20 mouse cellular contexts compared by ENCODE assay signal in the genomic region with DNA sequence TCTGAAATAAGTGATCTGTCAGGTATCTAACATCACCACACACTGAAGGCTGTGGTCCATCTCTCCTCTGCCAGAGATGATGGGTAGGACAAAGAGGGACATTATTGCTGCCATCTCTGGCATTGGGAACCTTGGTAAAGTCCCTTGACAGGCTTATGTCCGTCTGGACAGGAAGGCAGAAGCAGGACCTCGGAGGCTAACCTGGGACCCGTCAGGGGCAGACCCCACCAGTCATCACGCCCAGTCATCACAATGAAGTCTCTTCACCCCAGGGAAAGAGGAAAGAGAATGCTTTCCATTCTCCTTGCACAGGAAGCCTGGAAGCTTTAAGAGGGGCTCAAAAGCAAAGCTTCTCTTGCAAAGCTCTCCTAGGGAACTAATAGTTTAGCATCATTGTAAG.
DNase-seq lines count a peak whose midpoint lies in the region; ATAC-seq and TF ChIP-seq lines count a peak whose summit lies in the region.
"Had no signal": no experiment of that assay in that cellular context is flagged by ENCODE, and none has a peak within 500 bp of the region (broad histone marks: within the 10 kb centered on the region; RNA-seq: fewer than 3 reads in every experiment).

No protein-coding gene starts in this region.

- peaks cover 12% of the 10 kb centered on the region; the same call in 1 of the 2 replicates for H3K27me3 ChIP-seq in forebrain, embryonic 10.5 days (ENCODE audit: poor library complexity, severe bottlenecking)
- H3K27me3 ChIP-seq in forebrain, postnatal 0 days (ENCODE audit: insufficient read depth, low read length) = no peaks in the 10 kb centered on the region
- peaks cover 12% of the 10 kb centered on the region for H3K27me3 ChIP-seq in heart, embryonic 10.5 days (ENCODE audit: insufficient read depth, poor library complexity, severe bottlenecking)
- peaks cover 29% of the 10 kb centered on the region for H3K27me3 ChIP-seq in midbrain, embryonic 10.5 days (ENCODE audit: low read depth, poor library complexity, severe bottlenecking)
- peaks cover 4% of the 10 kb centered on the region; the same call in 1 of the 2 replicates for H3K27me3 ChIP-seq in midbrain, embryonic 13.5 days
- H3K27me3 ChIP-seq: forebrain, embryonic 12.5 days; forebrain, embryonic 15.5 days; hindbrain, embryonic 15.5 days had no signal

- no peak for TF ChIP-seq CTCF in forebrain, postnatal 0 days (IDR thresholded peaks at IDR 0.05; ENCODE audit: low read depth)

- peaks cover 15% of the 10 kb centered on the region for H3K4me1 ChIP-seq in forebrain, embryonic 10.5 days
- no peaks in the 10 kb centered on the region for H3K4me1 ChIP-seq in forebrain, postnatal 0 days (ENCODE audit: insufficient read depth)
- H3K4me1 ChIP-seq in heart, embryonic 10.5 days = peaks cover 13% of the 10 kb centered on the region
- H3K4me1 ChIP-seq in midbrain, embryonic 10.5 days = peaks cover 17% of the 10 kb centered on the region
- H3K4me1 ChIP-seq in midbrain, embryonic 13.5 days (replicated peaks) = peaks cover 14% of the 10 kb centered on the region
- H3K4me1 ChIP-seq: forebrain, embryonic 15.5 days had no signal

- 7% methylated on average over 4 of the region's 4 CpGs for WGBS in forebrain, embryonic 10.5 days
- 22% methylated on average over 4 of the region's 4 CpGs for WGBS in forebrain, postnatal 0 days
- 49% methylated on average over 4 of the region's 4 CpGs for WGBS in heart, embryonic 10.5 days
- 13% methylated on average over 4 of the region's 4 CpGs for WGBS in midbrain, embryonic 10.5 days
- 8% methylated on average over 4 of the region's 4 CpGs for WGBS in midbrain, embryonic 13.5 days

- H3K36me3 ChIP-seq in forebrain, embryonic 10.5 days (replicated peaks) = no peaks in the 10 kb centered on the region
- H3K36me3 ChIP-seq in forebrain, postnatal 0 days (ENCODE audit: insufficient read depth) = peaks cover 51% of the 10 kb centered on the region
- H3K36me3 ChIP-seq in heart, embryonic 10.5 days = no peaks in the 10 kb centered on the region
- H3K36me3 ChIP-seq in midbrain, embryonic 10.5 days = no peaks in the 10 kb centered on the region
- peaks cover 19% of the 10 kb centered on the region for H3K36me3 ChIP-seq in midbrain, embryonic 13.5 days
- H3K36me3 ChIP-seq: forebrain, embryonic 12.5 days; forebrain, embryonic 15.5 days; G1E had no signal

- H3K4me3 ChIP-seq in forebrain, embryonic 10.5 days = no peak overlapping the region
- H3K4me3 ChIP-seq in forebrain, postnatal 0 days (ENCODE audit: low read depth, low read length) = no peak overlapping the region
- H3K4me3 ChIP-seq in heart, embryonic 10.5 days = no peak overlapping the region
- H3K4me3 ChIP-seq in midbrain, embryonic 10.5 days = peak overlapping the region; percentile 25; the same call in 1 of the 2 replicates
- no peak overlapping the region for H3K4me3 ChIP-seq in midbrain, embryonic 13.5 days (replicated peaks)
- H3K4me3 ChIP-seq: forebrain, embryonic 12.5 days; forebrain, embryonic 15.5 days; gastrocnemius, adult 2 months; hindbrain, embryonic 15.5 days had no signal

- H3K4me2 ChIP-seq in forebrain, postnatal 0 days (ENCODE audit: low read depth) = no peak overlapping the region
- no peak overlapping the region for H3K4me2 ChIP-seq in midbrain, embryonic 13.5 days (replicated peaks)
- H3K4me2 ChIP-seq: forebrain, embryonic 12.5 days; forebrain, embryonic 15.5 days; heart, embryonic 11.5 days; hindbrain, embryonic 15.5 days had no signal

- no peak for DNase-seq in forebrain, embryonic 10.5 days (ENCODE audit: extremely low spot score, low spot score)
- DNase-seq in forebrain, postnatal 0 days = no peak
- DNase-seq in heart, embryonic 10.5 days (ENCODE audit: low spot score) = peak; percentile 67
- DNase-seq in heart, adult 8-10 months (ENCODE audit: low spot score) = no peak
- DNase-seq in midbrain, embryonic 10.5 days (ENCODE audit: low spot score) = no peak
- DNase-seq: adrenal gland, postnatal 10 days; adrenal gland, postnatal 36 days; cerebellum, adult 18-20 months; cerebellum, adult 9-10 months; gastrocnemius, adult 2 months; gastrocnemius, postnatal 14 days; heart, adult 18-20 months; heart, postnatal 36 days had no signal

- no peak for ATAC-seq in forebrain, postnatal 0 days
- ATAC-seq in midbrain, embryonic 13.5 days = no peak
- ATAC-seq: forebrain, embryonic 15.5 days; intestine, postnatal 0 days had no signal

- no peak overlapping the region for H3K9ac ChIP-seq in forebrain, postnatal 0 days
- no peak overlapping the region for H3K9ac ChIP-seq in midbrain, embryonic 13.5 days (replicated peaks)
- H3K9ac ChIP-seq: forebrain, embryonic 12.5 days; forebrain, embryonic 15.5 days; hindbrain, embryonic 15.5 days had no signal

- no peaks in the 10 kb centered on the region for H3K9me3 ChIP-seq in forebrain, embryonic 10.5 days
- H3K9me3 ChIP-seq in forebrain, postnatal 0 days (ENCODE audit: low read length) = no peaks in the 10 kb centered on the region
- no peaks in the 10 kb centered on the region for H3K9me3 ChIP-seq in heart, embryonic 10.5 days
- H3K9me3 ChIP-seq in midbrain, embryonic 10.5 days (replicated peaks) = no peaks in the 10 kb centered on the region
- H3K9me3 ChIP-seq in midbrain, embryonic 13.5 days = no peaks in the 10 kb centered on the region
- H3K9me3 ChIP-seq: forebrain, embryonic 12.5 days; forebrain, embryonic 15.5 days; G1E; hindbrain, embryonic 15.5 days had no signal

- peak overlapping the region; percentile 71; the same call in 1 of the 2 replicates for H3K27ac ChIP-seq in forebrain, embryonic 10.5 days
- H3K27ac ChIP-seq in forebrain, postnatal 0 days (ENCODE audit: low read depth, low read length) = no peak overlapping the region
- no peak overlapping the region for H3K27ac ChIP-seq in heart, embryonic 10.5 days
- peak overlapping the region; percentile 77 for H3K27ac ChIP-seq in midbrain, embryonic 10.5 days (replicated peaks)
- H3K27ac ChIP-seq in midbrain, embryonic 13.5 days = no peak overlapping the region
- H3K27ac ChIP-seq: forebrain, embryonic 12.5 days; forebrain, embryonic 15.5 days; gastrocnemius, adult 2 months; hindbrain, embryonic 15.5 days had no signal

Comparison
In these comparisons a context has a peak if more than half of its experiments do, and no peak if none do; other contexts are left out.
1. H3K27ac ChIP-seq: peak in forebrain, embryonic 10.5 days (single experiment) and midbrain, embryonic 10.5 days (single experiment); none in forebrain, postnatal 0 days (single experiment), heart, embryonic 10.5 days (single experiment) and midbrain, embryonic 13.5 days (single experiment).